ENCODE assay signal across 11 mouse cellular contexts in genomic region chr19:16209616-16210015, GRCm38 (mm10).
"Had no signal": no experiment of that assay in that cellular context is flagged by ENCODE, and none has a peak within 500 bp of the region (broad histone marks: within the 10 kb centered on the region; RNA-seq: fewer than 3 reads in every experiment).

No protein-coding gene starts in this region.

- H3K9me3 ChIP-seq: limb, embryonic 12.5 days; limb, embryonic 15.5 days had no signal

- ATAC-seq: liver, postnatal 0 days; lung, postnatal 0 days had no signal

- H3K27me3 ChIP-seq: limb, embryonic 12.5 days; limb, embryonic 15.5 days had no signal

- H3K4me3 ChIP-seq: limb, embryonic 12.5 days; limb, embryonic 15.5 days had no signal

- DNase-seq: kidney, adult 2 months; kidney, postnatal 25 days; left cerebral cortex, postnatal 4 days; liver, postnatal 0 days; lung, embryonic 14.5 days; midbrain, embryonic 14.5 days; thymus, adult 18-20 months; thymus, postnatal 36 days had no signal

- H3K36me3 ChIP-seq: limb, embryonic 12.5 days; limb, embryonic 15.5 days had no signal
